Mouse (Mus musculus) small intestine, adult 2 months (tissue): ENCODE measurements around the gene Ywhag.

Experiments used
- CTCF ChIP-seq: fragments of 200-500 bp; IDR thresholded peaks from 2 replicates; pipeline ENCODE4 v1.5.1; 2012; ENCODE audit warnings: low read depth, mild to moderate bottlenecking, control low read depth, inconsistent platforms, low read length, moderate library complexity, mixed read lengths; ENCODE audit not compliant: insufficient replicate concordance, insufficient read length; ENCODE audit errors: extremely low read depth
- POLR2A ChIP-seq: fragments of 200-500 bp; IDR thresholded peaks from 2 replicates; pipeline ENCODE4 v1.6.1; 2012; ENCODE audit warnings: low read depth, mild to moderate bottlenecking, control low read depth, inconsistent platforms, low read length, moderate library complexity

GRCm38 (mm10) chr5:135914156-135914555 lies 20.3 kb downstream of the Ywhag start:
- TF ChIP-seq POLR2A (no peak), CTCF (no peak)
